ENCODE assay signal across 14 mouse cellular contexts in genomic region chr9:103378686-103379085, GRCm38 (mm10).
"Had no signal": no experiment of that assay in that cellular context is flagged by ENCODE, and none has a peak within 500 bp of the region (broad histone marks: within the 10 kb centered on the region; RNA-seq: fewer than 3 reads in every experiment).

No protein-coding gene starts in this region.

- DNase-seq: kidney, postnatal 14 days; lung, adult 2 months; lung, postnatal 36 days; right cerebral cortex, postnatal 4 days; spleen, adult 18-20 months; thymus, adult 18-20 months; thymus, postnatal 14 days had no signal

- H3K9me3 ChIP-seq: kidney, embryonic 15.5 days; limb, embryonic 13.5 days; midbrain, embryonic 10.5 days; neural tube, embryonic 15.5 days had no signal

- H3K27ac ChIP-seq: kidney, embryonic 15.5 days; limb, embryonic 13.5 days; liver, embryonic 14.5 days; midbrain, embryonic 10.5 days; neural tube, embryonic 15.5 days had no signal

- H3K4me2 ChIP-seq: kidney, embryonic 15.5 days; limb, embryonic 13.5 days; neural tube, embryonic 15.5 days had no signal

- H3K4me3 ChIP-seq: kidney, embryonic 15.5 days; limb, embryonic 13.5 days; midbrain, embryonic 10.5 days; myocyte; neural tube, embryonic 15.5 days had no signal

- ATAC-seq: lung, postnatal 0 days had no signal

- H3K36me3 ChIP-seq: kidney, embryonic 15.5 days; limb, embryonic 13.5 days; midbrain, embryonic 10.5 days; neural tube, embryonic 15.5 days had no signal

- H3K27me3 ChIP-seq: kidney, embryonic 15.5 days; limb, embryonic 13.5 days; neural tube, embryonic 15.5 days had no signal

- H3K9ac ChIP-seq: kidney, embryonic 15.5 days; limb, embryonic 13.5 days; liver, embryonic 14.5 days; neural tube, embryonic 15.5 days had no signal
